ENCODE assay signal across 11 mouse cellular contexts in the genomic region with DNA sequence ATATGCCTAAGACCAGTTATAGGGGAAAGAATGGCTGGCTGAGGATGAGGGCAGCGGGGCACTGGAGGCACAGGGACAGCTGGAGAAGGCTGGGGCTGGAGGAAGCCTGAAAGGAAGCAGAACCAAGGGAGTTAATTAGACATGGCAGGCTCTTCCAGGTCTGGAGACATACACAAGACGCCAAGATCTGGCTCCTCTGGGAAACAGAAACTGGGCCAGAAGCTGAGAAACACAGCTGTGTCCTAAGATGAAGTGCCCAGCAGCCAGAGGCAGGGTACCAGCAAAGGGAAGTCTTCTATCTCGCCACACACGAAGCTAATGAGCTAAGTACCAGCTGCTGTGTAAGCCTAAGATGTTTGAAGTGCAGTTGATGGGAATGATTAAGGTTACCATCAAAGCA.
DNase-seq lines count a peak whose midpoint lies in the region; ATAC-seq and TF ChIP-seq lines count a peak whose summit lies in the region.
"Had no signal": no experiment of that assay in that cellular context is flagged by ENCODE, and none has a peak within 500 bp of the region (broad histone marks: within the 10 kb centered on the region; RNA-seq: fewer than 3 reads in every experiment).

No protein-coding gene starts in this region.

- no peaks in the 10 kb centered on the region for H3K79me2 ChIP-seq in heart, adult 2 months (replicated peaks; ENCODE audit: control insufficient read depth, insufficient read depth, low read length)

- DNase-seq in heart, adult 2 months: peak; percentile 22 to 37
- DNase-seq in brain, embryonic 14.5 days (ENCODE audit: low read depth): peak; percentile 73
- peak; percentile 10 for DNase-seq in gastrocnemius, postnatal 10 days
- no peak for DNase-seq in urinary bladder, adult 2 months (ENCODE audit: low spot score)
- DNase-seq in right cerebral cortex, postnatal 4 days: no peak
- DNase-seq: adrenal gland, postnatal 25 days; cerebellum, postnatal 36 days; thymus, adult 2 months had no signal

- H3K9ac ChIP-seq in heart, adult 2 months (ENCODE audit: low read depth, low read length): no peak overlapping the region
- H3K9ac ChIP-seq in heart, embryonic 11.5 days (ENCODE audit: low read depth, low read length): no peak overlapping the region
- H3K9ac ChIP-seq in limb, embryonic 15.5 days: no peak overlapping the region

- no peaks in the 10 kb centered on the region; the same call in 1 of the 2 replicates for H3K4me1 ChIP-seq in heart, adult 2 months (ENCODE audit: control insufficient read depth, insufficient read depth, low read length)
- no peaks in the 10 kb centered on the region for H3K4me1 ChIP-seq in heart, embryonic 11.5 days (ENCODE audit: control insufficient read depth, insufficient read depth, low read length)
- H3K4me1 ChIP-seq in limb, embryonic 15.5 days: no peaks in the 10 kb centered on the region

- H3K9me3 ChIP-seq in heart, embryonic 11.5 days (replicated peaks; ENCODE audit: control insufficient read depth, low read length): no peaks in the 10 kb centered on the region
- H3K9me3 ChIP-seq in limb, embryonic 15.5 days: no peaks in the 10 kb centered on the region

- no peaks in the 10 kb centered on the region for H3K27me3 ChIP-seq in heart, adult 2 months (ENCODE audit: control insufficient read depth, insufficient read depth, low read length)
- H3K27me3 ChIP-seq in heart, embryonic 11.5 days (ENCODE audit: control insufficient read depth, insufficient read depth, low read length): no peaks in the 10 kb centered on the region
- no peaks in the 10 kb centered on the region for H3K27me3 ChIP-seq in limb, embryonic 15.5 days

- TF ChIP-seq EP300 in heart, adult 2 months (IDR thresholded peaks at IDR 0.05; ENCODE audit: insufficient read depth, low read depth, low read length): no peak

- H3K4me3 ChIP-seq in heart, adult 2 months: no peak overlapping the region
- H3K4me3 ChIP-seq in heart, embryonic 11.5 days (ENCODE audit: low read depth, low read length): no peak overlapping the region
- no peak overlapping the region for H3K4me3 ChIP-seq in limb, embryonic 15.5 days

- no peak for TF ChIP-seq POLR2A in heart, adult 2 months (IDR thresholded peaks at IDR 0.05; ENCODE audit: insufficient read depth, low read depth, low read length)
- TF ChIP-seq POLR2A in brain, embryonic 14.5 days (IDR thresholded peaks at IDR 0.05; ENCODE audit: borderline replicate concordance, extremely low read depth, insufficient read depth, insufficient read length, poor library complexity, severe bottlenecking): no peak

- 37% methylated on average over 4 of the region's 4 CpGs for WGBS in heart, adult 2 months
- 50% methylated on average over 4 of the region's 4 CpGs for WGBS in heart, embryonic 11.5 days (ENCODE audit: insufficient replicate concordance)
- 30% methylated on average over 4 of the region's 4 CpGs for WGBS in limb, embryonic 15.5 days

- no peak overlapping the region for H3K4me2 ChIP-seq in heart, embryonic 11.5 days
- H3K4me2 ChIP-seq in limb, embryonic 15.5 days: no peak overlapping the region

- no peak overlapping the region for H3K27ac ChIP-seq in heart, adult 2 months
- no peak overlapping the region for H3K27ac ChIP-seq in heart, embryonic 11.5 days (ENCODE audit: low read depth, low read length)
- no peak overlapping the region for H3K27ac ChIP-seq in limb, embryonic 15.5 days

- ATAC-seq in heart, embryonic 11.5 days (replicated peaks; ENCODE audit: insufficient number of reproducible peaks, low FRiP score, low TSS enrichment): no peak
- 0 out of 2 replicates have a peak, but pooled peaks have one; percentile 7 for ATAC-seq in limb, embryonic 15.5 days (ENCODE audit: insufficient number of reproducible peaks, low FRiP score, low TSS enrichment, low read depth)
- ATAC-seq: intestine, postnatal 0 days had no signal

- intact Hi-C loops in heart, adult 2 months (cut with DNase I): no loop called here

- H3K36me3 ChIP-seq in heart, adult 2 months (ENCODE audit: control insufficient read depth, insufficient read depth, low read length): no peaks in the 10 kb centered on the region
- no peaks in the 10 kb centered on the region for H3K36me3 ChIP-seq in heart, embryonic 11.5 days (ENCODE audit: control insufficient read depth, insufficient read depth, low read length)
- H3K36me3 ChIP-seq in limb, embryonic 15.5 days: no peaks in the 10 kb centered on the region

- no peak for TF ChIP-seq CTCF in heart, adult 2 months (IDR thresholded peaks at IDR 0.05)
- no peak for TF ChIP-seq CTCF in brain, embryonic 14.5 days (IDR thresholded peaks at IDR 0.05; ENCODE audit: borderline replicate concordance, extremely low read depth, insufficient read depth, insufficient read length)

Comparison
In these comparisons a context has a peak if more than half of its experiments do, and no peak if none do; other contexts are left out.
1. DNase-seq: peak in heart, adult 2 months (2 of 2), brain, embryonic 14.5 days (single experiment) and gastrocnemius, postnatal 10 days (single experiment); none in urinary bladder, adult 2 months (single experiment) and right cerebral cortex, postnatal 4 days (single experiment).